Mouse (Mus musculus): ENCODE measurements around the gene Cyp4f37.
"Not testable (repeated sequence)": the region's sequence is repeated elsewhere in the genome, so short reads cannot be mapped to it uniquely, and the experiment has no call there.

GRCm38 (mm10) chr17:32629726-32630125 is 8.6 kb downstream of the Cyp4f37 start:
- not testable (repeated sequence) for TF ChIP-seq POLR2A (IDR thresholded peaks at IDR 0.05; ENCODE audit: borderline replicate concordance, insufficient read depth, low read length); CTCF (IDR thresholded peaks at IDR 0.05; ENCODE audit: borderline replicate concordance, insufficient read depth, low read depth, low read length)

Measured in cerebellum, adult 2 months (tissue).